14 mouse cellular contexts compared by ENCODE assay signal in genomic region chr12:112917486-112917885, GRCm38 (mm10). TPM values are rescaled to one million over a fixed set of nuclear protein-coding genes. Genes with fewer than 3 reads are reported as not detected.
DNase-seq lines count a peak whose midpoint lies in the region; ATAC-seq and TF ChIP-seq lines count a peak whose summit lies in the region.
"Had no signal": no experiment of that assay in that cellular context is flagged by ENCODE, and none has a peak within 500 bp of the region (broad histone marks: within the 10 kb centered on the region; RNA-seq: fewer than 3 reads in every experiment).

No protein-coding gene starts in this region.

- TF ChIP-seq EP300 in heart, postnatal 0 days (IDR thresholded peaks at IDR 0.05; ENCODE audit: low read depth), result no peak
- TF ChIP-seq EP300 in stomach, postnatal 0 days (optimal IDR thresholded peaks at IDR 0.05), result no peak

- DNase-seq in kidney, adult 2 months, result peak; percentile 59
- DNase-seq in midbrain, embryonic 10.5 days (ENCODE audit: low spot score), result no peak
- DNase-seq in midbrain, embryonic 14.5 days, result no peak
- DNase-seq in heart, postnatal 0 days (ENCODE audit: low spot score), result no peak
- no peak for DNase-seq in stomach, postnatal 0 days (ENCODE audit: low spot score)
- DNase-seq in left cerebral cortex, postnatal 10 days (ENCODE audit: extremely low spot score in 1 of 2, low spot score in 2 of 2), result no peak
- no peak for DNase-seq in forebrain, embryonic 14.5 days (ENCODE audit: low spot score)
- DNase-seq: cerebellum, adult 18-20 months; right cerebral cortex, postnatal 4 days; thymus, postnatal 36 days had no signal

- peak overlapping the region; percentile 28; the same call in 1 of the 2 replicates for H3K4me3 ChIP-seq in kidney, adult 2 months (ENCODE audit: insufficient read depth, low read depth, low read length)
- H3K4me3 ChIP-seq in kidney, embryonic 14.5 days (ENCODE audit: low read length), result no peak overlapping the region
- H3K4me3 ChIP-seq in midbrain, embryonic 10.5 days, result no peak overlapping the region
- no peak overlapping the region for H3K4me3 ChIP-seq in midbrain, embryonic 14.5 days (replicated peaks; ENCODE audit: low read depth, low read length)
- no peak overlapping the region for H3K4me3 ChIP-seq in heart, postnatal 0 days (ENCODE audit: low read depth, low read length)
- H3K4me3 ChIP-seq in stomach, postnatal 0 days (ENCODE audit: low read depth, low read length), result no peak overlapping the region
- H3K4me3 ChIP-seq in forebrain, embryonic 14.5 days (ENCODE audit: low read depth, low read length), result no peak overlapping the region
- H3K4me3 ChIP-seq: liver, embryonic 12.5 days; stomach, embryonic 15.5 days had no signal

- no peak for TF ChIP-seq CTCF in kidney, adult 2 months (conservative IDR thresholded peaks at IDR 0.05; ENCODE audit: insufficient read depth, insufficient read length, low read depth, low read length)
- no peak for TF ChIP-seq CTCF in heart, postnatal 0 days (IDR thresholded peaks at IDR 0.05; ENCODE audit: low read depth)
- no peak for TF ChIP-seq CTCF in stomach, postnatal 0 days (IDR thresholded peaks at IDR 0.05; ENCODE audit: low read depth)

- ATAC-seq in kidney, embryonic 14.5 days (ENCODE audit: low FRiP score, low TSS enrichment), result no peak
- ATAC-seq in midbrain, embryonic 14.5 days (ENCODE audit: low FRiP score, low TSS enrichment), result no peak
- ATAC-seq in heart, postnatal 0 days (ENCODE audit: insufficient read depth, low read depth), result no peak
- no peak for ATAC-seq in stomach, postnatal 0 days (ENCODE audit: low FRiP score, low TSS enrichment)
- no peak for ATAC-seq in forebrain, embryonic 14.5 days
- ATAC-seq: liver, embryonic 12.5 days had no signal

- H3K36me3 ChIP-seq in kidney, adult 2 months (ENCODE audit: control insufficient read depth, insufficient read depth, low read length), result no peaks in the 10 kb centered on the region
- no peaks in the 10 kb centered on the region for H3K36me3 ChIP-seq in kidney, embryonic 14.5 days (ENCODE audit: control insufficient read depth, insufficient read depth, low read length)
- peaks cover 30% of the 10 kb centered on the region for H3K36me3 ChIP-seq in midbrain, embryonic 10.5 days
- H3K36me3 ChIP-seq in midbrain, embryonic 14.5 days (ENCODE audit: control insufficient read depth, insufficient read depth, low read length), result peaks cover 60% of the 10 kb centered on the region
- H3K36me3 ChIP-seq in heart, postnatal 0 days (replicated peaks; ENCODE audit: control insufficient read depth, insufficient read depth, low read length), result peaks cover 11% of the 10 kb centered on the region
- no peaks in the 10 kb centered on the region for H3K36me3 ChIP-seq in stomach, postnatal 0 days (ENCODE audit: control insufficient read depth, insufficient read depth, low read length)
- peaks cover 17% of the 10 kb centered on the region; the same call in 1 of the 2 replicates for H3K36me3 ChIP-seq in forebrain, embryonic 14.5 days (ENCODE audit: control insufficient read depth, insufficient read depth, low read length)
- H3K36me3 ChIP-seq: liver, embryonic 12.5 days; stomach, embryonic 15.5 days had no signal

- no peak overlapping the region for H3K9ac ChIP-seq in kidney, embryonic 14.5 days (ENCODE audit: low read depth, low read length)
- H3K9ac ChIP-seq in midbrain, embryonic 14.5 days (replicated peaks; ENCODE audit: low read length), result no peak overlapping the region
- no peak overlapping the region for H3K9ac ChIP-seq in heart, postnatal 0 days (replicated peaks; ENCODE audit: low read depth, low read length)
- H3K9ac ChIP-seq in stomach, postnatal 0 days (ENCODE audit: low read length), result no peak overlapping the region
- no peak overlapping the region for H3K9ac ChIP-seq in forebrain, embryonic 14.5 days (ENCODE audit: low read length)
- H3K9ac ChIP-seq: hindbrain, embryonic 14.5 days; liver, embryonic 12.5 days; stomach, embryonic 15.5 days had no signal

- intact Hi-C loops in left cerebral cortex, postnatal 10 days (cut with DNase I), result no loop called here

- H3K27me3 ChIP-seq in kidney, adult 2 months (replicated peaks; ENCODE audit: control insufficient read depth, insufficient read depth, low read length), result no peaks in the 10 kb centered on the region
- H3K27me3 ChIP-seq in kidney, embryonic 14.5 days (ENCODE audit: control insufficient read depth, insufficient read depth, low read length), result no peaks in the 10 kb centered on the region
- H3K27me3 ChIP-seq in midbrain, embryonic 10.5 days (ENCODE audit: low read depth, poor library complexity, severe bottlenecking), result no peaks in the 10 kb centered on the region
- no peaks in the 10 kb centered on the region for H3K27me3 ChIP-seq in midbrain, embryonic 14.5 days (ENCODE audit: control insufficient read depth, insufficient read depth, low read length)
- peaks cover 36% of the 10 kb centered on the region for H3K27me3 ChIP-seq in heart, postnatal 0 days (ENCODE audit: control insufficient read depth, insufficient read depth, low read length)
- no peaks in the 10 kb centered on the region for H3K27me3 ChIP-seq in stomach, postnatal 0 days (ENCODE audit: control insufficient read depth, insufficient read depth, low read length)
- H3K27me3 ChIP-seq in forebrain, embryonic 14.5 days (replicated peaks; ENCODE audit: control insufficient read depth, insufficient read depth, low read length), result no peaks in the 10 kb centered on the region
- H3K27me3 ChIP-seq: stomach, embryonic 15.5 days had no signal

- peak overlapping the region; percentile 93 for H3K27ac ChIP-seq in kidney, adult 2 months (ENCODE audit: insufficient read depth, low read depth, low read length)
- no peak overlapping the region for H3K27ac ChIP-seq in kidney, embryonic 14.5 days (ENCODE audit: low read depth, low read length)
- 0 out of 2 replicates have a peak overlapping the region, but pooled peaks have one; percentile 6 for H3K27ac ChIP-seq in midbrain, embryonic 10.5 days (replicated peaks)
- no peak overlapping the region for H3K27ac ChIP-seq in midbrain, embryonic 14.5 days (replicated peaks; ENCODE audit: low read depth, low read length)
- peak overlapping the region; percentile 71 for H3K27ac ChIP-seq in heart, postnatal 0 days (ENCODE audit: low read depth)
- H3K27ac ChIP-seq in stomach, postnatal 0 days (replicated peaks), result no peak overlapping the region
- no peak overlapping the region for H3K27ac ChIP-seq in forebrain, embryonic 14.5 days (ENCODE audit: low read depth, low read length)
- H3K27ac ChIP-seq: hindbrain, embryonic 14.5 days; liver, embryonic 12.5 days; stomach, embryonic 15.5 days had no signal

- no peaks in the 10 kb centered on the region for H3K4me1 ChIP-seq in kidney, adult 2 months (ENCODE audit: control insufficient read depth, insufficient read depth, low read length)
- no peaks in the 10 kb centered on the region for H3K4me1 ChIP-seq in kidney, embryonic 14.5 days (ENCODE audit: control insufficient read depth, insufficient read depth, low read length)
- H3K4me1 ChIP-seq in midbrain, embryonic 10.5 days, result peaks cover 21% of the 10 kb centered on the region
- H3K4me1 ChIP-seq in midbrain, embryonic 14.5 days (ENCODE audit: control insufficient read depth, insufficient read depth, low read length), result peaks cover 4% of the 10 kb centered on the region; the same call in 1 of the 2 replicates
- peaks cover 20% of the 10 kb centered on the region for H3K4me1 ChIP-seq in heart, postnatal 0 days (ENCODE audit: control insufficient read depth, insufficient read depth)
- no peaks in the 10 kb centered on the region for H3K4me1 ChIP-seq in stomach, postnatal 0 days (replicated peaks; ENCODE audit: control insufficient read depth, insufficient read depth)
- H3K4me1 ChIP-seq in forebrain, embryonic 14.5 days (ENCODE audit: control insufficient read depth, insufficient read depth, low read length), result no peaks in the 10 kb centered on the region
- H3K4me1 ChIP-seq: liver, embryonic 12.5 days; stomach, embryonic 15.5 days had no signal

- no peak for TF ChIP-seq POLR2A in kidney, adult 2 months (IDR thresholded peaks at IDR 0.05; ENCODE audit: low read depth, low read length)

- no peaks in the 10 kb centered on the region for H3K9me3 ChIP-seq in kidney, embryonic 14.5 days (ENCODE audit: control insufficient read depth, low read length)
- H3K9me3 ChIP-seq in midbrain, embryonic 10.5 days (replicated peaks), result no peaks in the 10 kb centered on the region
- no peaks in the 10 kb centered on the region for H3K9me3 ChIP-seq in midbrain, embryonic 14.5 days (ENCODE audit: control insufficient read depth, low read length)
- no peaks in the 10 kb centered on the region for H3K9me3 ChIP-seq in heart, postnatal 0 days (replicated peaks; ENCODE audit: control insufficient read depth, low read length)
- no peaks in the 10 kb centered on the region for H3K9me3 ChIP-seq in stomach, postnatal 0 days (ENCODE audit: control insufficient read depth, low read length)
- H3K9me3 ChIP-seq in forebrain, embryonic 14.5 days (replicated peaks; ENCODE audit: control insufficient read depth, low read length), result no peaks in the 10 kb centered on the region
- H3K9me3 ChIP-seq: liver, embryonic 12.5 days; stomach, embryonic 15.5 days had no signal

- 58% methylated on average over 11 of the region's 11 CpGs for WGBS in kidney, adult 2 months
- WGBS in kidney, embryonic 14.5 days, result 76% methylated on average over 11 of the region's 11 CpGs
- WGBS in midbrain, embryonic 10.5 days, result 85% methylated on average over 11 of the region's 11 CpGs
- WGBS in midbrain, embryonic 14.5 days, result 87% methylated on average over 11 of the region's 11 CpGs
- WGBS in heart, postnatal 0 days, result 62% methylated on average over 11 of the region's 11 CpGs
- 74% methylated on average over 11 of the region's 11 CpGs for WGBS in stomach, postnatal 0 days
- 78% methylated on average over 11 of the region's 11 CpGs for WGBS in forebrain, embryonic 14.5 days

- H3K4me2 ChIP-seq in kidney, embryonic 14.5 days (replicated peaks; ENCODE audit: low read depth, low read length), result no peak overlapping the region
- no peak overlapping the region for H3K4me2 ChIP-seq in midbrain, embryonic 14.5 days (ENCODE audit: low read length)
- no peak overlapping the region for H3K4me2 ChIP-seq in heart, postnatal 0 days (ENCODE audit: low read depth, low read length)
- no peak overlapping the region for H3K4me2 ChIP-seq in stomach, postnatal 0 days (replicated peaks; ENCODE audit: low read depth)
- H3K4me2 ChIP-seq in forebrain, embryonic 14.5 days (ENCODE audit: low read length), result no peak overlapping the region
- H3K4me2 ChIP-seq: hindbrain, embryonic 14.5 days; liver, embryonic 12.5 days; stomach, embryonic 15.5 days had no signal

RNA-seq across cellular contexts. Expression of gene Jag2, which starts 12.1 kb away (rescaled TPM):
- polyA plus RNA-seq in kidney, adult 2 months (2012; rRNA removed), result 10.1 and 10.6 TPM in 2 replicates
- 2.3 and 2.9 TPM in 2 replicates for polyA plus RNA-seq in kidney, embryonic 14.5 days (2014; fragmentation: Nextera tagmentation; extraction: Ambion mirVana)
- 2.4 and 2.8 TPM in 2 replicates for polyA plus RNA-seq in midbrain, embryonic 10.5 days (2016; fragmentation: Nextera tagmentation; extraction: Ambion mirVana)
- 15.1 and 18.5 TPM in 2 replicates for polyA plus RNA-seq in midbrain, embryonic 14.5 days (2014; fragmentation: Nextera tagmentation; extraction: Ambion mirVana)
- total RNA-seq in heart, postnatal 0 days (2014; rRNA removed; ENCODE audit: low replicate concordance), result 22.7 and 58.5 TPM in 2 replicates
- polyA plus RNA-seq in heart, postnatal 0 days (2015; fragmentation: Nextera tagmentation; extraction: Ambion mirVana), result 1.8 and 3.3 TPM in 2 replicates
- polyA plus RNA-seq in stomach, postnatal 0 days (2015; fragmentation: Nextera tagmentation; extraction: Ambion mirVana), result 3.2 and 4.5 TPM in 2 replicates
- total RNA-seq in left cerebral cortex, postnatal 10 days (2021), result 10 to 100 TPM; 60.0 to 60.9 TPM
- polyA plus RNA-seq in forebrain, embryonic 14.5 days (2014; fragmentation: Nextera tagmentation; extraction: Ambion mirVana), result 5.3 and 7.5 TPM in 2 replicates

RNA-seq across cellular contexts. Expression of gene Nudt14, which starts 24.4 kb away (rescaled TPM):
- 66.1 and 73.0 TPM in 2 replicates for polyA plus RNA-seq in kidney, adult 2 months (2012; rRNA removed)
- polyA plus RNA-seq in kidney, embryonic 14.5 days (2014; fragmentation: Nextera tagmentation; extraction: Ambion mirVana), result 101 and 102 TPM in 2 replicates
- 66.4 and 76.4 TPM in 2 replicates for polyA plus RNA-seq in midbrain, embryonic 10.5 days (2016; fragmentation: Nextera tagmentation; extraction: Ambion mirVana)
- 53.2 and 59.4 TPM in 2 replicates for polyA plus RNA-seq in midbrain, embryonic 14.5 days (2014; fragmentation: Nextera tagmentation; extraction: Ambion mirVana)
- total RNA-seq in heart, postnatal 0 days (2014; rRNA removed; ENCODE audit: low replicate concordance), result 13.5 and 33.9 TPM in 2 replicates
- 28.2 and 33.2 TPM in 2 replicates for polyA plus RNA-seq in heart, postnatal 0 days (2015; fragmentation: Nextera tagmentation; extraction: Ambion mirVana)
- polyA plus RNA-seq in stomach, postnatal 0 days (2015; fragmentation: Nextera tagmentation; extraction: Ambion mirVana), result 78.6 and 82.7 TPM in 2 replicates
- 10 to 100 TPM; 11.8 to 13.2 TPM for total RNA-seq in left cerebral cortex, postnatal 10 days (2021)
- 62.8 and 75.9 TPM in 2 replicates for polyA plus RNA-seq in forebrain, embryonic 14.5 days (2014; fragmentation: Nextera tagmentation; extraction: Ambion mirVana)

RNA-seq across cellular contexts. Expression of gene Gpr132, which starts 49.5 kb away (rescaled TPM):
- 1.7 and 4.6 TPM in 2 replicates for polyA plus RNA-seq in kidney, adult 2 months (2012; rRNA removed)
- 0.14 and 0.27 TPM in 2 replicates for polyA plus RNA-seq in kidney, embryonic 14.5 days (2014; fragmentation: Nextera tagmentation; extraction: Ambion mirVana)
- not detected in 2 replicates for polyA plus RNA-seq in midbrain, embryonic 10.5 days (2016; fragmentation: Nextera tagmentation; extraction: Ambion mirVana)
- polyA plus RNA-seq in midbrain, embryonic 14.5 days (2014; fragmentation: Nextera tagmentation; extraction: Ambion mirVana), result 0.08 TPM in 1 of 2 replicates, not detected in the other
- total RNA-seq in heart, postnatal 0 days (2014; rRNA removed; ENCODE audit: low replicate concordance), result 0.38 TPM in 1 of 2 replicates, not detected in the other
- polyA plus RNA-seq in heart, postnatal 0 days (2015; fragmentation: Nextera tagmentation; extraction: Ambion mirVana), result 0.04 TPM in 1 of 2 replicates, not detected in the other
- 0.10 and 0.11 TPM in 2 replicates for polyA plus RNA-seq in stomach, postnatal 0 days (2015; fragmentation: Nextera tagmentation; extraction: Ambion mirVana)
- not detected for total RNA-seq in left cerebral cortex, postnatal 10 days (2021)
- not detected in 2 replicates for polyA plus RNA-seq in forebrain, embryonic 14.5 days (2014; fragmentation: Nextera tagmentation; extraction: Ambion mirVana)
- polyA plus RNA-seq: hindbrain, embryonic 14.5 days had no signal

RNA-seq across cellular contexts. Expression of gene Btbd6, which starts 58.8 kb away (rescaled TPM):
- 31.8 and 45.2 TPM in 2 replicates for polyA plus RNA-seq in kidney, adult 2 months (2012; rRNA removed)
- polyA plus RNA-seq in kidney, embryonic 14.5 days (2014; fragmentation: Nextera tagmentation; extraction: Ambion mirVana), result 22.3 and 23.1 TPM in 2 replicates
- polyA plus RNA-seq in midbrain, embryonic 10.5 days (2016; fragmentation: Nextera tagmentation; extraction: Ambion mirVana), result 20.5 and 22.7 TPM in 2 replicates
- polyA plus RNA-seq in midbrain, embryonic 14.5 days (2014; fragmentation: Nextera tagmentation; extraction: Ambion mirVana), result 49.8 and 54.3 TPM in 2 replicates
- 62.7 and 70.2 TPM in 2 replicates for total RNA-seq in heart, postnatal 0 days (2014; rRNA removed; ENCODE audit: low replicate concordance)
- polyA plus RNA-seq in heart, postnatal 0 days (2015; fragmentation: Nextera tagmentation; extraction: Ambion mirVana), result 20.4 and 21.6 TPM in 2 replicates
- polyA plus RNA-seq in stomach, postnatal 0 days (2015; fragmentation: Nextera tagmentation; extraction: Ambion mirVana), result 17.1 and 19.7 TPM in 2 replicates
- total RNA-seq in left cerebral cortex, postnatal 10 days (2021), result 10 to 100 TPM; 61.0 to 61.9 TPM
- 35.0 and 37.5 TPM in 2 replicates for polyA plus RNA-seq in forebrain, embryonic 14.5 days (2014; fragmentation: Nextera tagmentation; extraction: Ambion mirVana)

Comparison
In these comparisons a context has a peak if more than half of its experiments do, and no peak if none do; other contexts are left out.
1. H3K27ac ChIP-seq: peak in kidney, adult 2 months (single experiment), midbrain, embryonic 10.5 days (single experiment) and heart, postnatal 0 days (single experiment); none in kidney, embryonic 14.5 days (single experiment), midbrain, embryonic 14.5 days (single experiment), stomach, postnatal 0 days (single experiment) and forebrain, embryonic 14.5 days (single experiment).